Mouse (Mus musculus) gastrocnemius, adult 18-20 months (tissue): ENCODE results near the gene Bcas1. TPM values are rescaled to one million over a fixed set of nuclear protein-coding genes. Genes with fewer than 3 reads are reported as not detected.

Experiments
- DNase-seq: peaks from one replicate; pipeline ENCODE4 v3.0.0; 2021; ENCODE audit warnings: low spot score
- total RNA-seq, 2 experiments: library from RNA; stranded (reverse); gene quantifications; 2 replicates each; pipeline ENCODE4 v1.2.3; 2021

Bcas1 gene
- total RNA-seq, 2 experiments from 2014 or later = 0.68 to 1.4 TPM

- no peak for DNase-seq
Measured at GRCm38 (mm10) chr2:170349784-170350183, 77.9 kb downstream of the Bcas1 start.

- no peak for DNase-seq
Measured at GRCm38 (mm10) chr2:170349096-170349495, 78.5 kb downstream of the Bcas1 start.

GRCm38 (mm10) chr2:170347131-170347765 is 80.4 kb downstream of the Bcas1 start:
- DNase-seq = peak; percentile 68

GRCm38 (mm10) chr2:170345410-170345793 is 82.2 kb downstream of the Bcas1 start:
- no peak for DNase-seq

- no peak for DNase-seq
Measured at GRCm38 (mm10) chr2:170344502-170345409, 82.9 kb downstream of the Bcas1 start.

GRCm38 (mm10) chr2:170343819-170344317 is 83.8 kb downstream of the Bcas1 start:
- DNase-seq = no peak

- peak; percentile 65 for DNase-seq
Measured at GRCm38 (mm10) chr2:170343133-170343818, 84.4 kb downstream of the Bcas1 start.

- DNase-seq = no peak
Measured at GRCm38 (mm10) chr2:170342312-170342830, 85.3 kb downstream of the Bcas1 start.

- peak; percentile 43 for DNase-seq
Measured at GRCm38 (mm10) chr2:170341179-170341578, 86.5 kb downstream of the Bcas1 start.

GRCm38 (mm10) chr2:170336266-170336760 is 91.3 kb downstream of the Bcas1 start:
- no peak for DNase-seq

GRCm38 (mm10) chr2:170335168-170335567 is 92.5 kb downstream of the Bcas1 start:
- no peak for DNase-seq

GRCm38 (mm10) chr2:170331870-170332269 is 95.8 kb downstream of the Bcas1 start:
- DNase-seq = no peak

GRCm38 (mm10) chr2:170330466-170330865 is 97.2 kb downstream of the Bcas1 start:
- peak; percentile 75 for DNase-seq

- DNase-seq = no peak
Measured at GRCm38 (mm10) chr2:170329921-170330320, 97.7 kb downstream of the Bcas1 start.

- peak; percentile 48 for DNase-seq
Measured at GRCm38 (mm10) chr2:170323925-170324347, 103.7 kb downstream of the Bcas1 start.

- peak; percentile 60 for DNase-seq
Measured at GRCm38 (mm10) chr2:170322013-170322414, 105.6 kb downstream of the Bcas1 start.

- DNase-seq = peak; percentile 52
Measured at GRCm38 (mm10) chr2:170321579-170321978, 106.1 kb downstream of the Bcas1 start.

- no peak for DNase-seq
Measured at GRCm38 (mm10) chr2:170319533-170320463, 107.8 kb downstream of the Bcas1 start.

- DNase-seq = peak; percentile 84
Measured at GRCm38 (mm10) chr2:170318713-170319532, 108.7 kb downstream of the Bcas1 start.
